Mouse (Mus musculus) liver, embryonic 14.5 days (tissue): Measurements from ENCODE around the gene Pawr.

Experiments used
- CTCF ChIP-seq: IDR thresholded peaks from 2 replicates; pipeline ENCODE4 v1.5.1; 2016; ENCODE audit warnings: antibody characterized with exemption, low read depth, control low read depth
- EP300 ChIP-seq: IDR thresholded peaks from 2 replicates; pipeline ENCODE4 v1.6.1; 2016; ENCODE audit warnings: antibody characterized with exemption, low read depth

DNA sequence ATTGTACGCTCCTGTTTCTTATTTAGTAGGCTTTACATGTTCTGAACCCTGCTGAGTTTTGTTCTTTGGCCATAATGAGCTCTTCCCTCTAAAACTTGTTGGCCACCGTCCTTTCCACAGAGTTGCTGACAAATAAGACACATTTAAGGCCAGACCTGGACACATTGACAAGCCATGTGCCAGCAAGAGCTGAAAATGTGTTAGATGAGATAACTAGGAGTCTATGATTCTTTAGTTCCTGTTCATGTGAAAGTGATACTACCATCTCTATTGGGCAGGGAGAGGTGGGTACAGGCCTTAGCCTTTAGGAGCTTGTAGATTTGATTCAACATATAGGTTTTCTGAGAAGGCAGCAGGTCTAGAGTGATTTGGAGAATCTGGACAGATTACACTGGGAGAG lies 129.9 kb downstream of the Pawr start:
- TF ChIP-seq CTCF (no peak), EP300 (no peak)
